Mouse (Mus musculus): ENCODE results near the gene Xpo4. TPM values are rescaled to one million over a fixed set of nuclear protein-coding genes. Genes with fewer than 3 reads are reported as not detected.

The Xpo4 gene
- 22.2 and 23.4 TPM in 2 replicates for polyA plus RNA-seq (2015; fragmentation: Nextera tagmentation; extraction: Ambion mirVana)

DNA sequence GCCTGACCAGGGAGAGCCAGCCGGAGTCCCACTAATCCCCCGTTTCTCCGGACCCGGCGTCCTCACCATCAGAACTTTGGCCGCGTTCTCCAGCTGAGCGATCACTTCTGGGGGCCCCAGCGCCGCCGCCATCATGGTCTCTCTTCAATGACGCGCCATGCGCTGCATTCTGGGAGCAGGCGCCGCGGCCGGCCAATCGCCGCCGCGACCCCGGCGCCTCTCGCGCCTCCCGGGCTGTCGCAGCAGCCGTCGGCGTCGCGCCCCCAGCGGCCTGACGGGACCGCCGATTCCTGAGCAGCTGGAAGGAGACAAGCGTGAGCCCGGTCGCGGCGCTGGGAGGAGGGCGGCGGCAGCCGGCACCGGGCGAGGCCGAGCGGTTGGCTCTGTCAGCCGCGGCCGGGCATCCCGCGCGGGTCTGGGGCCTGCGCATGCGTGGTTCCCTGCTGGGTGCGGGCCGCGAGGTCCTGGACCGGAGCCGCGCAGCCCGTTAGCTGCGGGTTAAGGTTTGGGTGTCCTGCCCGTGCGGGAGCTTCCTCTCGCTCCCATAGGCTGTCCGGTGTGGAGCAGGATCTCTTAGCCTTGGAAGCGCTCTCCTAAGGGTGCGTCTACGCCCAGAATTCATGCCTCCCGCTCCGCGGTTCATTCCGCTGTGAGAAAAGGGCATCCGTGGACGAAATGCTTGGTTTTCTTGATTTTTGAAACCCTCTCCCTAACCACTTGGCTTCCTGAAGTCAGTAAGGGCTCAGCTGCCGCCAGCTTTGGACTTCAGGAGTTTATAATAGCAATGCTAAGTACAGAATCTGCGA lies at the start of gene Xpo4:
Gene Xpo4 (minus strand): TSS at position 609 of the 806 bp plus-strand sequence.
- peak; percentile 98 for ATAC-seq
- WGBS, result under 1% methylated on average over 80 of the region's 80 CpGs
- Histone ChIP-seq H3K27me3 (replicated peaks) (no peaks in the 10 kb centered on the region), H3K4me3 (replicated peaks) (peak within 1 kb of the TSS; percentile 74), H3K27ac (peak within 1 kb of the TSS; percentile 92), H3K9me3 (no peaks in the 10 kb centered on the region), H3K4me2 (replicated peaks) (peak within 1 kb of the TSS; percentile 73), H3K36me3 (no peaks in the 10 kb centered on the region), H3K9ac (peak within 1 kb of the TSS; percentile 90), H3K4me1 (replicated peaks) (0 out of 2 replicates have a peak, but pooled peaks cover 3% of the 10 kb centered on the region)

DNA sequence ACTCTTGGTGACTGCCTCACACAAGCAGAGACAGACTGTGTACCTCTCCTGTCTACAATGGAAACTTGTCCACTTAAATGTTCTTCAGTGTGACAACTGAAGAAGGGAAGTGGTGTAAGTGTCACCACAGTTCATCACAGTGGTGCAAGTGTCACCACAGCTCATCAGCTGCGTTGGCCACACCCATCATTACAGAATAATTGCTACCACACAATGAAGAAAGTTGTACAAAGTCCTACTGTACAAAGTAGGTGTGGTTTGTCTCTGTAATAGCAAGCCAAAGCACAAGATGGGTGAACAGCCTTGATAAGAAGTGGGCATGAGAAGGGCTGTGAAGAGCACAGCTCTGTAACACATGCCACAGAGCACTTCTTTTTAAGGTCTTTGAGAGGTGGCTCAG lies 47.7 kb upstream of the Xpo4 start:
- Histone ChIP-seq H3K4me3 (replicated peaks) (no peak overlapping the region), H3K36me3 (peaks cover 3% of the 10 kb centered on the region; the same call in 1 of the 2 replicates), H3K27me3 (replicated peaks) (no peaks in the 10 kb centered on the region), H3K4me2 (replicated peaks) (no peak overlapping the region), H3K9me3 (no peaks in the 10 kb centered on the region), H3K27ac (no peak overlapping the region), H3K4me1 (replicated peaks) (0 out of 2 replicates have a peak, but pooled peaks cover 3% of the 10 kb centered on the region), H3K9ac (no peak overlapping the region)
- peak; percentile 61 for ATAC-seq
- WGBS, result 71% methylated on average over 1 of the region's 1 CpGs

DNA sequence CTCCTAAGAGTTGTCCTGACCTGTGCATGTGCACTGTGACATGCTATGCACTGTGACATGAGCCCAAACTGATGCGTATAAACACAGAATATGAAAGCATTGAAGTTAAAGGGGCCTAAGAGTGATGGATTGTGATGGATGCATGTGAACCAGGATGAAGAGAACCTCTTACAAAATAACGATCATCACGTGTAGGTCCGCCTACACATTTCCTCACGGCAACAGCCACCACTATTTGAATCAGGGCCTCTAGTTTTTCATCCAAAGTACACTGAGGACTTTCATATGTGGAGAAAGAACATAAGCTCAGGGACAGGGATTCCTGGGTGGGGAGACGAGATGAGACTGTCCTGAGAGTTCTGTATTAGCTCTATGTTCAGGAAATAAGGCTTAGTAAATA lies 45.8 kb upstream of the Xpo4 start:
- Histone ChIP-seq H3K4me2 (replicated peaks) (no peak overlapping the region), H3K27me3 (replicated peaks) (no peaks in the 10 kb centered on the region), H3K36me3 (no peaks in the 10 kb centered on the region), H3K4me3 (replicated peaks) (no peak overlapping the region), H3K9me3 (no peaks in the 10 kb centered on the region), H3K27ac (no peak overlapping the region), H3K4me1 (replicated peaks) (peaks cover 15% of the 10 kb centered on the region), H3K9ac (no peak overlapping the region)
- ATAC-seq, result no peak
- 83% methylated on average over 6 of the region's 6 CpGs for WGBS

DNA sequence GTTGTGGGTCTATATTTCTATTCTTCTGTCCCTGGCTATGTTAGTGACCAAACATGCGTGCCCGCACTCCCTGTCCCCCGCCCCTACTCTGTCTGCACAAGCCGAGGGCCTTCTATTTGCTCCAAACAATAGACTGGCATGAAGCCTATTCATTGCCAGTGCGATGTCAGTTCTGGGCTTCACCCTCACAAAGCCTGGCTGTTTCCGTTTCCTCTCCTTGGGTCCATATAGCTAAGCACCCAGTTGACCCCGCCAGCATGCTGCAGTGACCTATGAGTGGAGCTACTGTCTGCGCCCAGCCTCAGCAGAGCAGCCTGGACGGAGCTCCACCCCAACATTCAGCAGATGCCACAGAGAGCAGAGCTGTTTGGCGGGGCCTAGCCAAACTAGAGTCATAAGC lies 43.9 kb upstream of the Xpo4 start:
- Histone ChIP-seq H3K4me3 (replicated peaks) (no peak overlapping the region), H3K27ac (no peak overlapping the region), H3K9me3 (no peaks in the 10 kb centered on the region), H3K4me1 (replicated peaks) (peaks cover 15% of the 10 kb centered on the region), H3K9ac (no peak overlapping the region), H3K36me3 (no peaks in the 10 kb centered on the region), H3K27me3 (replicated peaks) (no peaks in the 10 kb centered on the region), H3K4me2 (replicated peaks) (no peak overlapping the region)
- WGBS, result 70% methylated on average over 10 of the region's 10 CpGs
- ATAC-seq, result no peak

DNA sequence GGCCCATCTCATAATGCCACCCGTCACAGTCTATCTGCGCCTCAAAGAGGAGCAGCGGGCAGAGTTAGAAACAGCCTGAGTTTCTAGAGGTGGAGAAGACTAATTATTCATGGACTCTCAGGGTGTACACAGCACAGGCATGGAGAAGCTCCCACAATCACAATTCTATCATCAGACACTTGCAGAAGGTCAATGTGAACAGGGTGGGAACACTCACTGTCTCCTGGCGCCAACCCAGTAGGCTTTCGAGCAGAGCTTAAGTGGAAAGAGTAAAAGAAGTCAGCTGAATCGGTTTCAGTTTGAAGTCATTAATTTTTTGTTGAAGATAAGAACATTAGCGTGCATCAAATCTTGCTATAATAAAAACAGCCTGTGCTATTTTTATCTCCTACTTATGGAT lies 43.4 kb upstream of the Xpo4 start:
- Histone ChIP-seq H3K27me3 (replicated peaks) (no peaks in the 10 kb centered on the region), H3K4me1 (replicated peaks) (peaks cover 15% of the 10 kb centered on the region), H3K4me2 (replicated peaks) (no peak overlapping the region), H3K27ac (0 out of 2 replicates have a peak overlapping the region, but pooled peaks have one; percentile 32), H3K9me3 (no peaks in the 10 kb centered on the region), H3K9ac (no peak overlapping the region), H3K4me3 (replicated peaks) (no peak overlapping the region), H3K36me3 (no peaks in the 10 kb centered on the region)
- WGBS, result 71% methylated on average over 7 of the region's 7 CpGs
- no peak for ATAC-seq

DNA sequence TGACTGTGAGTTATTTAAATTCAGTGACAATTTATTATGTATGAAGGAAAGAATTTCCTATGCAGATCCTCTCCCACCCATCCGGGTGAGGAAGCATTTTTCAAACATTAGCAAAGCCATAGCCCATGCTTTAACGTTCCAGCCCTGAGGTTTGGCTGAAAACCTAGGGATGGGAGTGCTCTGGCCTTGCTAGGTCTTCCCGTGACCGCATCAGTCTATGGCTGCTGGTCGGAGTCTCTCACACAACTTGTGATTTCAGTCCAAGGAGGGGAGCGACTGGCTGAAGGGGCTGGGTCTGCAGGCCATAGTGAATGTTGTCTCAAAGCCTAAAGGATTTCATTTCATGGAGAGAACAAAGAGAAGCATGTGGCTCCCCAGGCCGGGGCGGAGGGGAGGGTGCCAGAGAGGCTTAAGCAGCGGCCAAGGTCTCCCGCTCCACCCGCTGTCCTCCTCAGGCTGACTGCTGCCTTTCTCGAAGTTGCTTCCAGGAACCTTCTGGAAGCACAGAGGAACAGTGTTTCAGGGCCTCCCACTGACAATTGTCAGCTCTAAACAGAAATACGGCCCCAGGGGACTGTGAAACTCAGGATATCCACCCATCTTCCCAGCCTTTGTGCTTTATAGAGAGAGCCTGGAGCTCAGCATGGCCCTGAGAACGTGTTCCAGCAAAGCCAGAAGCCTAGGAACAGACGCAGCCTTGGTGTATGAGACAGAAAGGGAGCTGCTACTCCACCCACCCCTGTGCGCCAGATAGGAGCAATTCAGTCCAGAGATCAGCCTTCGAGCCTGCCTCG lies 42.1 kb upstream of the Xpo4 start:
- Histone ChIP-seq H3K4me2 (replicated peaks) (no peak overlapping the region), H3K4me1 (replicated peaks) (peaks cover 15% of the 10 kb centered on the region), H3K9me3 (no peaks in the 10 kb centered on the region), H3K36me3 (no peaks in the 10 kb centered on the region), H3K9ac (no peak overlapping the region), H3K27ac (peak overlapping the region; percentile 76), H3K27me3 (replicated peaks) (no peaks in the 10 kb centered on the region), H3K4me3 (replicated peaks) (no peak overlapping the region)
- peak; percentile 67 for ATAC-seq
- 49% methylated on average over 18 of the region's 18 CpGs for WGBS

DNA sequence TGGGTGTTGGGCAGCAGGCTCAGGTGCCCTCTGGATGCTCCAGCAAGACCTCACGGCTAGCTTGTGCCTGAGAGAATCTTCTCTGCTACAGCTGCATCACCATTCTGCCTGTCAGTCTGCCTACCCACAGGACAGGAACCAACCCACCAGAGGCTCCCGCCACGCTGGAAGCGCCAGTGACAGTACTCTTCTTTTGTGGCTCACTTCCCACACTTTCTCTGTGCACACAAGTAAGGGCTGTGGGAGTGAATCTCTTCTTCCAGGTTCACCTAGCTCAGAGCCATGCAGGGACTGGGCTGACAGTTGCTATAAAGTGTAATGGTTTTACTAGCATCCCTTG lies 41.5 kb upstream of the Xpo4 start:
- Histone ChIP-seq H3K4me3 (replicated peaks) (no peak overlapping the region), H3K27me3 (replicated peaks) (no peaks in the 10 kb centered on the region), H3K9ac (no peak overlapping the region), H3K9me3 (no peaks in the 10 kb centered on the region), H3K4me1 (replicated peaks) (peaks cover 15% of the 10 kb centered on the region), H3K36me3 (no peaks in the 10 kb centered on the region), H3K27ac (peak overlapping the region; percentile 76; the same call in 1 of the 2 replicates), H3K4me2 (replicated peaks) (no peak overlapping the region)
- 81% methylated on average over 4 of the region's 4 CpGs for WGBS
- no peak for ATAC-seq

DNA sequence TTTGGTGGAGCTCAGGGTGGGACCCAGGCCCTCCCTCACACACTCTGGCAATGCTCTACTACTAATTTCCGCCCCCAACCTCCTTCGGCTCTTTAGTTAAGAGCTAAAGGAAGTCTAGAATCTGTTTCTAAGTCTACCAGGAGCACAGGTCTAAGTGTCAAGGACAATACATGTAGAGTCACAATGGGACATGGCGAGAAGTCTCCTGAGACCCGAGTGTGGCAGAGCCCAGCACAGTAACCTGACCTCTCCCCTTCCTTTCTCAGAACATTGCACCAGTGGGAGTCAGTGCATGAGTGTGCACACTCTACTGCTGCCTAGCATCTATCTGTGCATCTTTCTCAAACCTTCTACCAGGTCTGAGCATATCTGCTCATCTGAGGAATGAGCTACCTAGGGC lies 40.5 kb upstream of the Xpo4 start:
- ATAC-seq, result no peak
- 91% methylated on average over 4 of the region's 4 CpGs for WGBS
- peaks cover 15% of the 10 kb centered on the region for H3K4me1 ChIP-seq (replicated peaks)
- H3K9ac ChIP-seq, result no peak overlapping the region
- H3K27me3 ChIP-seq (replicated peaks), result no peaks in the 10 kb centered on the region
- H3K4me2 ChIP-seq (replicated peaks), result no peak overlapping the region
- no peaks in the 10 kb centered on the region for H3K9me3 ChIP-seq
- no peak overlapping the region for H3K4me3 ChIP-seq (replicated peaks)
- no peaks in the 10 kb centered on the region for H3K36me3 ChIP-seq
- no peak overlapping the region for H3K27ac ChIP-seq

DNA sequence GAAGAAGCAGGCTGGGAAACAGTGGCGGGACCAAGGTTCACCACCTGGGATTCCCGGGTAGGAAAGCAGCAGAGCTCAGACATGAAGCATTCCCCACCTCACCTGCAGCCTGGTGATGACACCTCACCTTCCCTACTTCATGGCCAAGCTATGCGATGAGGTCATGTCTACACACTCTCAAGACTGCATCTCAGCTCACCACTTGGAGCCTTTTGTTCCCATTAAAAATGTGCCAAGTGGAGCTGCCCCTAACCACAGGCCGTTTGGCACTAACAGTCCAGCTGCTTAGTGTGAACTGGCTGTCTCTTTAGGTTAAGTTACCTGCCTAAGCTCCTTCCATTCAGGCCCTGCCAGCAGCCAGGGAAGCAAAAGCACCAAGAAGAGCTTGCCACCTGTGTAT lies 39.8 kb upstream of the Xpo4 start:
- Histone ChIP-seq H3K9me3 (no peaks in the 10 kb centered on the region), H3K36me3 (peaks cover 5% of the 10 kb centered on the region), H3K4me1 (replicated peaks) (peaks cover 15% of the 10 kb centered on the region), H3K9ac (no peak overlapping the region), H3K4me2 (replicated peaks) (no peak overlapping the region), H3K27ac (no peak overlapping the region), H3K27me3 (replicated peaks) (no peaks in the 10 kb centered on the region), H3K4me3 (replicated peaks) (no peak overlapping the region)
- 80% methylated on average over 4 of the region's 4 CpGs for WGBS
- no peak for ATAC-seq

DNA sequence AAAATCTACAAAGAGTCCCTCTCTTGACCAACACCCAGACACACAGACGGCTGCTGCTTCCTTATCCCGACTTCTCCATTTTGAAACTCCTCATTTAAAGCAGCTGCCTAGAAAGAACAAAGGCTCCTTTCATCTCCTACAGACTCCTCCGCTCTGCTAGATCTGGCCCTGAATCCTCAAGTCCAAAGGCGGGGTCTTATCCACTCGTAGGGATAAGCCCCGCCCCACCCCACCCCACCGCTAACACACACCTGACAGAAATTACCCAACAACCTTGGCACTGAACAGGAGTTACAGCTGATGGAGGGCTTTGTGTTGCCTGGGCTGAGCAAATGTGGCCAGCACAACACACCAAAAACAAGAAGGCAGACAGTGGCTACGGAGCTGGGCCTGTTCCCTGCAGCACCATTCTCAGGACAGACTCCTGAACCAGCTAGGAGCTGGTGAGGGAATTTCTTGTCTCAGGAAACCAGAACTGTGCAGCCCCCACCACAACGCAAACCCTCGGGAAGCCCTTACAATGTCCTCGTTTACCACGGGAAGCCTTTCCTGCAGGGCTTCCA lies 36.8 kb upstream of the Xpo4 start:
- 0 out of 2 replicates have a peak overlapping the region, but pooled peaks have one; percentile 54 for H3K27ac ChIP-seq
- peaks cover 17% of the 10 kb centered on the region for H3K36me3 ChIP-seq
- WGBS, result 63% methylated on average over 12 of the region's 12 CpGs
- ATAC-seq, result peak; percentile 91
- H3K4me3 ChIP-seq (replicated peaks), result no peak overlapping the region
- H3K27me3 ChIP-seq (replicated peaks), result no peaks in the 10 kb centered on the region
- no peak overlapping the region for H3K4me2 ChIP-seq (replicated peaks)
- peaks cover 3% of the 10 kb centered on the region for H3K4me1 ChIP-seq (replicated peaks)
- no peaks in the 10 kb centered on the region for H3K9me3 ChIP-seq
- H3K9ac ChIP-seq, result no peak overlapping the region

DNA sequence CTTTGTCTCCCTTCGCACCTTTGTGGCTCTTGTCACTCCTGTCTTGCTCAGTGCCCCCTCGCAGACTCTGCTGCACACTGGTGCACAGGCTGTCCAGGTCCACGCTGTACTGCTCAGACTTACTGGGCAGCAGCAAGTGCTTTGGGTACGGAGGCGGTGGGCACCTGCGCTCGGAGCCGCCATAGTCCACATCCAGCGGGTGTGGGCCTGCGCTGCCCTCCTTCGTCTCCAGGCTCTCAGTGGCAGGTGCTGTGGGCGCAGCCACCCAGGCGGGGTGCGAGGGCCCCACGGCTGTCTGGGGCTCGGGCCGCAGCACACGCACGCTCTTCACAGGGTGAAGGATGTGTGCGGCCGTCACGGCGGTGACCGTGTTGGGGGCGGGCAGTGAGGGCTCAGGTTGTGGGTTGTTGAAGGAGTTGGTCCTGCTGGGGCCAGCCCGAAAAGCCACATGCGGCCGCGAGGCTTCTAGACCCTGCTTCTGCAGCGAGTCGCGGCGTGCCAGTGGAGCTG lies 34.3 kb upstream of the Xpo4 start:
- WGBS, result 94% methylated on average over 33 of the region's 33 CpGs
- no peak for ATAC-seq
- no peaks in the 10 kb centered on the region for H3K4me1 ChIP-seq (replicated peaks)
- no peak overlapping the region for H3K4me2 ChIP-seq (replicated peaks)
- H3K27me3 ChIP-seq (replicated peaks), result no peaks in the 10 kb centered on the region
- H3K36me3 ChIP-seq, result peaks cover 28% of the 10 kb centered on the region
- no peak overlapping the region for H3K9ac ChIP-seq
- H3K27ac ChIP-seq, result no peak overlapping the region
- H3K9me3 ChIP-seq, result no peaks in the 10 kb centered on the region
- no peak overlapping the region for H3K4me3 ChIP-seq (replicated peaks)

DNA sequence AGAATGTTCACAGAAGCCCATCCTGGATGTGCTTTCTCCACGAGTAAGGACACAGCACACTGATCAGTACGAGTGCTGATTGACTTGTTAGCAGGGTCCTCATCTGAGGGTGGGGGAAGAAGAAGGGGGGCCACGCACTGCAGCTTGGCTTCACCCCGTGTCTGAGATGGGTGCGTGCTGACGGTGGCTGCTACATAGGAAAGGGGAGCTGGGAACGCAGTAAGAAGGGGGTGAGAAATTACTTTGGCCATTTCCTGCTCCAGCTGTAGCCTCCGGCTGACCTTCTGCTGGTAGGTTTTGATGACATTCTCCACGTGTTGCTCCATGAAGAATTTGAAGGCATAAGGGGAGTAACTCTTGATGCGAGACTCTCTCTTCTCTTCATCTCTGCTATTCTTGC lies 33.8 kb upstream of the Xpo4 start:
- 85% methylated on average over 10 of the region's 10 CpGs for WGBS
- no peaks in the 10 kb centered on the region for H3K27me3 ChIP-seq (replicated peaks)
- H3K4me1 ChIP-seq (replicated peaks), result no peaks in the 10 kb centered on the region
- ATAC-seq, result no peak
- no peak overlapping the region for H3K4me3 ChIP-seq (replicated peaks)
- H3K9ac ChIP-seq, result no peak overlapping the region
- no peaks in the 10 kb centered on the region for H3K9me3 ChIP-seq
- no peak overlapping the region for H3K4me2 ChIP-seq (replicated peaks)
- no peak overlapping the region for H3K27ac ChIP-seq
- H3K36me3 ChIP-seq, result peaks cover 28% of the 10 kb centered on the region
